Mouse (Mus musculus): ENCODE results near the gene Negr1.
A peak's percentile ranks its signal among the peaks of the same experiment; 100 is the strongest.

Gene Negr1

GRCm38 (mm10) chr3:156796061-156796691 is 234.6 kb downstream of the Negr1 start:
- DNase-seq (ENCODE audit: low spot score): peak; percentile 7

DNA sequence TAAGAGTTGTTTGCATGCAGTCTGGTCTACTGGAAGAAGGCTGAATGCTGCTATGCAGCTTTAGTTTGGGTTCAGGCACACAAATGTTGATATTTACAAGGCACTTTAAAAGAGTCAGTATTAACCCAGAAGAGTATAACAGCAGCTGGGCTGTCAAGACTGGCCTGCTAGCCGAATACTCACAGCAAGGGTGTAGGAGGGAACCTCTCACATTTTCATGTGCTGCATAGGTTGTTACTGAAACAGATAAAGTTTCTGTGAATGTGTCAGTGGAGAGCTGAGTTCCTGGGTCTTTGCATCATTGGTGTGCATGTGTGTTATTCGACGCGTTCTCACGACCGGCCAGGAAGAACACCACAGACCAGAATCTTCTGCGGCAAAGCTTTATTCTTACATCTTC is 237.6 kb downstream of the Negr1 start:
- DNase-seq (ENCODE audit: low spot score): no peak

- DNase-seq (ENCODE audit: low spot score): no peak
Observed at GRCm38 (mm10) chr3:156809836-156810235, 248.2 kb downstream of the Negr1 start.

GRCm38 (mm10) chr3:156816938-156817337 is 255.3 kb downstream of the Negr1 start:
- no peak for DNase-seq (ENCODE audit: low spot score)

- DNase-seq (ENCODE audit: low spot score): no peak
Observed at GRCm38 (mm10) chr3:156817452-156817851, 255.9 kb downstream of the Negr1 start.

- DNase-seq (ENCODE audit: low spot score): no peak
Observed at GRCm38 (mm10) chr3:156823039-156823438, 261.4 kb downstream of the Negr1 start.

GRCm38 (mm10) chr3:156833920-156834319 is 272.3 kb downstream of the Negr1 start:
- DNase-seq (ENCODE audit: low spot score): no peak

DNA sequence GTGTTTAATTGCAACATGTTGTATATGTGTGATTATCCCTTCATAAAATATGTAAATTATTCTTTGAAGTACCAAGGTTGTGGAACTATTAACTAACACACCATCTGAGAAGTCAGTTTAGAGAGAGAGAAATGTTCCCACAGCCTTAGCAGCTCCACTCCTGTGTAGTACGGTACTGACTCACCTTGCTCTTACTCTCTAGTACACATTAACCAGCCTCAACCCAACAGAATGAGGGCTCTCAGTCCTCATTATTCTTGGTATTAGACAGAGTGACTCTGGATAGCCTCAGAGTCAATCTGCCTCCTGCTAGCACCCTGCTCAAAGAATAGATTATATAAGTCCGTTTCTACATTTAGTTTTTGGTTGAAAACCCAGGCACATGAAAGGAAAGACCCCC is 277.0 kb downstream of the Negr1 start:
- DNase-seq (ENCODE audit: low spot score): no peak

DNA sequence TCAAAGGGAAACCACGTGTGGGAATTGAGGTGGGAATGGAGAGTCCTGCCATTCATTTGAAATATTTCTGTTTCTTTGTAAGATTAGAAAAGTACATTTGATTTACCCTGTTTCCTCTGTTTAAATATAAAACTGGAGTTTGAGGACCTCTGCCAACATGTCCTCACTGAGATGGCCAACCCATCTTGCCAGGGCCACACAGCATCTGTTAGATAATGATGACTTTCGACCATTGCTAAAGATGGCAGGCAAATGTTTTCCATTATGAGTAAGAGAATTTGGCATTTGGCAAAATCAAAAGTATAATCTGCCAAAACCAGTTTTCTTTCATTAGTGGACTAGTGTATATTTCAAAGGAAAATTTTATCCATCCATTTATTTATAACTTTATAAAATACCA is 286.8 kb downstream of the Negr1 start:
- no peak for DNase-seq (ENCODE audit: low spot score)

- DNase-seq (ENCODE audit: low spot score): no peak
Observed at GRCm38 (mm10) chr3:156851921-156852320, 290.3 kb downstream of the Negr1 start.

- DNase-seq (ENCODE audit: low spot score): no peak
Observed at GRCm38 (mm10) chr3:156870239-156870921, 308.8 kb downstream of the Negr1 start.

DNA sequence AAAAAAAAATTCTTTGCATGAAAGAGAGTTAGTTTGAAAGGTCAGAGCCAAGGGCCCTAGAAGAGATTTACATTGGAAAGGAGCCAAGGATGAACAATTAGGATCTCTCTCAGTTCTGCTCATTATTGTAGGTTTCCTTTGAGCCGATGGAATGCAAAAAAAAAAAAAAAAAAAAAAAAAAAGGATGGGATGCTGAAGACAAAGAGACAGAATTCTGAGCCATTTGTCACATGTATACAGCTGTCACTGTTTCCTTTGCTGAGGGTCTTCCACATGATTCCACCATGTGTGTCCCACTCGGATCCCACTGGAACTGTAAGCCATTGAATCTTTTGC is 309.3 kb downstream of the Negr1 start:
- DNase-seq (ENCODE audit: low spot score): no peak

DNA sequence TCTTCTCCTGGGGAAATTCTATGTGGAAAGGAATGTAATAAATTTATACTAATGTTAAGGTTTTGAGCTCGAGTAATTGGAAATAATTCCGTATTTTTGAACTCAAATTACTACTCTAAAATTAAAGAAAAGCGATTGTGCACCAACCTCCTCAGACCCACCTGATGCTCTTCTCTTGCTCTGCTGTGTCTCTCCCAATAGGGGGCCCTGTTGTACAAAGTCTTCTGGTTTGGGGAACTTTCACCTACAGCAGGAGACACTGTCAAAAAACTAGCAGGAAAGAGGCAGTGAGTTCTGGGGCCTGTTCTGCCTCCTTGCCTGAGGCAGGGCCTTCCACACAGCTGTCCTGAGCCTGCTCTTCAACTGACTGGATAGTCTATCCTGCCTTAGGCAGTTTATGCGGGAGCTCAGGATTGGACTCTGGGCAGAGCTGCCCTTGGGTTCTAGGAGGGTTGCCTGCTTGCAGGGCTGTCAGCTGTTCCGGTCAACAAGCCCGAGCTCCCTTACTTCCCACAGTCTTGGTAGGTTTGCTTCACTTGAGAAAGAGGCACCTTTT is 310.1 kb downstream of the Negr1 start:
- DNase-seq (ENCODE audit: low spot score): no peak

GRCm38 (mm10) chr3:156876551-156876950 is 315.0 kb downstream of the Negr1 start:
- no peak for DNase-seq (ENCODE audit: low spot score)

GRCm38 (mm10) chr3:156882129-156882528 is 320.5 kb downstream of the Negr1 start:
- no peak for DNase-seq (ENCODE audit: low spot score)

GRCm38 (mm10) chr3:156883873-156884272 is 322.3 kb downstream of the Negr1 start:
- no peak for DNase-seq (ENCODE audit: low spot score)

- DNase-seq (ENCODE audit: low spot score): no peak
Observed at GRCm38 (mm10) chr3:156885689-156886088, 324.1 kb downstream of the Negr1 start.

- no peak for DNase-seq (ENCODE audit: low spot score)
Observed at GRCm38 (mm10) chr3:156886915-156887314, 325.3 kb downstream of the Negr1 start.

DNA sequence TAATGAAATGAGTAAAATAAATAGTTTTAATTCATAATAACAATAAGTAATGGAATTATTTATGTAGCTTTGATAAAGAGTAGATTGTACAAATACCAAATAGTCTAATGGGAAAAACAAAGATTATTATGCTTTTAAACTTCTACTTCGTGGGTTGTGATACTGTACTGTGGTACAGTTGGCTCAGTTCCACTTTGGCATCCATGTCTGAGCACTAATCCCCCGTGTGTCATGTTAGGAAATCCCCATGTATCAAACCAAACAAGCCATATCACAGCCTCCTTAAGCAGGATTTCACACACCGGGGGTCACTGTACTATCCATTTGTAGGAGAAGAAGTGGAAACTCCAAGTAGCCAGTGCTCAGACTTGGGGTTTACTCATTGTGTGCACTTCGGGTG is 329.4 kb downstream of the Negr1 start:
- DNase-seq (ENCODE audit: low spot score): no peak

- DNase-seq (ENCODE audit: low spot score): no peak
Observed at GRCm38 (mm10) chr3:156895322-156895721, 333.7 kb downstream of the Negr1 start.

- no peak for DNase-seq (ENCODE audit: low spot score)
Observed at GRCm38 (mm10) chr3:156896106-156896505, 334.5 kb downstream of the Negr1 start.

GRCm38 (mm10) chr3:156896552-156896951 is 335.0 kb downstream of the Negr1 start:
- DNase-seq (ENCODE audit: low spot score): no peak

DNA sequence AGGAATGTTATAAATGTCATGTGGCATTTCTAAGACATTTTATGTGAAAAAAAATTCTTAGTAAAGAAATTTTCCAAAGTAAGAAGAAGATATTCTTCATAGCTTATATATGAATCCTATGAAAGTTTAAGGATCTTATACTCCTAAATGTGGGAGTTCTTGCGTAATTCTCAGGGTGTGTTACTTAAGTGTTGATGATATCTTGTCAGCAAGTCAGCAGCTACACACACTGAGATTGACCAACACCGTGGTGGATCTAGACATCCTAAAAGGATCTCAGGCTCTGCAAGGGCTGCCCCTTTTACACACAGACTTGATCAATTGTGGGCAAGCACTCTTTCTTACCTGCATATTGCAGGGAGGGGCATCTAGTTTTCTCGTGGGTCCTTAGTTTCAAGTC is 339.5 kb downstream of the Negr1 start:
- no peak for DNase-seq (ENCODE audit: low spot score)
